Mouse (Mus musculus): ENCODE measurements around the gene Rnaset2a.
"Not testable (repeated sequence)": the region's sequence is repeated elsewhere in the genome, so short reads cannot be mapped to it uniquely, and the experiment has no call there.

DNA sequence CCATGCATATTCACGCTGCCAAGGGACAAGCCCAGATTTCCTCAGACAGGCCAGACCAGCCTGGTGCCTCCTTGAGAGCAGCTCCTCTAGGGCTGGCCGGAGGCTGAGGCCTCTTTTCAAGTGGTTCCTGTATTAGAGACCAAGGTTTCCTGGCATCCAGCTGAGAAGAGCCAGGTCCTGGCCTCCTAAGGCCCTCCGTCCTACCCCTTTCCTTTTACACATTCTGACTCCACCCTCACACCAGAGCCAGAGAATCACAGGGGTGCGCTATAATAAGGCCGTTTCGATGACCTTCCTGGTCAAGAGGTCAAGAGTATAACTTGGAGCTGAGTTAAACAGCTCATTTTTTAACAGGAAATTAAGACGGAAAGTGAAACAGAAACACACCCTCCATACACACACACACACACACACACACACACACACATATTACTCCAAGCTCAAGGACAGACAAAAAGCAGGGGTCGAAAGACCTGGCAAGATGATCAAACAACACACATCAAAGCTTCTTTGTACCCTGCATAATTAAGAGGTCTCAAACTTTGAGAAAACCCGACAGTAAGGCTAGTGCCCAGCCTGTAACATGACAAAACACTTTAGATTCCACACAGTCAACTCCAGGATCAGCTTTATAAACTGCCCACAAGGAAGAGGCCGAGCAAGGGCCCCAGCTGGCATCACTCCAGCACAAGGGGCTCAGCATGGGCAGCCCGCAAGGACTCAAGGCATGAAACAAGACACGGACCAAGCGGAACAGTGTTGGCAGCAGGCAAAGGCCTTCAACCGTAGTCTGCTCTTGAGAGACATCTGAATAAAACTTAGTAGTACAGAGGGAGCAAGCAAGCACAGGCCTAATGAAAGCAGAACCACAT is 3.9 kb downstream of the Rnaset2a start:
- TF ChIP-seq USF1 (IDR thresholded peaks at IDR 0.05; ENCODE audit: low read depth); CTCF (IDR thresholded peaks at IDR 0.05; ENCODE audit: control insufficient read depth, insufficient read depth, insufficient read length); MYOD1 (IDR thresholded peaks at IDR 0.05; ENCODE audit: control insufficient read depth, insufficient read length, low read depth): not testable (repeated sequence)

Measured in C2C12 (cell line).